Mouse (Mus musculus): ENCODE results near the gene Vmn1r167.
"Not testable (repeated sequence)": the region's sequence is repeated elsewhere in the genome, so short reads cannot be mapped to it uniquely, and the experiment has no call there.

Gene Vmn1r167

GRCm38 (mm10) chr7:23507106-23507505 is at the start of gene Vmn1r167:
Vmn1r167 (minus strand) TSS chr7:23507206.
- DNase-seq (ENCODE audit: low spot score in 2 of 2), result not testable (repeated sequence)

- DNase-seq (ENCODE audit: low spot score in 2 of 2), result not testable (repeated sequence)
These were observed 32.4 kb upstream of the Vmn1r167 start, which contains the start of gene Vmn1r168 for GRCm38 (mm10) chr7:23539432-23539831. Vmn1r168 (plus strand) TSS chr7:23539732.

GRCm38 (mm10) chr7:23472886-23473285 is 34.1 kb downstream of the Vmn1r167 start:
- DNase-seq (ENCODE audit: low spot score in 2 of 2), result not testable (repeated sequence)

DNA sequence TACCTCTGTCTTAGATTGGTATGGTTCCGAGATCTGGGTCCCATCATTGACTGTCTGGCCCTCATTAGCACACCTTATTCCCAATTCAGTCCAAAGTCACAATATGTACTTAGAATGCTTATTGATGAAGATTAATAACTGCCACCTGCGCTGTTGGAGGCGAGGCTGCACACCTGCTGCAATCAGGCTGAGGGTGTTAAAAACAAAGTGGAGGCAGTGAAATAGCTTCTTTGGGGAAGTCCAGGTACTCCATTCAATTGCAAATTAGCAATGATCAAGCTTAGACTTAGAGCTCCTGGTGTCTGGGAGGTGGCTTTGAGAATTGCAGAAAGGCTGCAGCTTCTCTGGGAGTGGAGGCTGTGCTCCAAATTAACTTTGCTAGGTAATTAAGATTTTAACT is 36.2 kb downstream of the Vmn1r167 start:
- not testable (repeated sequence) for DNase-seq (ENCODE audit: low spot score in 2 of 2)

- DNase-seq (ENCODE audit: low spot score in 2 of 2), result not testable (repeated sequence)
These were observed 36.8 kb downstream of the Vmn1r167 start for GRCm38 (mm10) chr7:23470201-23470600.

Data from left cerebral cortex, adult 9 months (tissue).